Mouse (Mus musculus): ENCODE results near the gene Atp6v1d. TPM values are rescaled to one million over a fixed set of nuclear protein-coding genes. Genes with fewer than 3 reads are reported as not detected.

The Atp6v1d gene
- polyA plus RNA-seq, 1 experiment = 83.9 TPM

GRCm38 (mm10) chr12:78903313-78903712, 41.9 kb upstream of the Atp6v1d start:
- H3K36me3 ChIP-seq (ENCODE audit: control insufficient read depth, insufficient read depth, low read length, poor library complexity, severe bottlenecking) = no peaks in the 10 kb centered on the region
- no peaks in the 10 kb centered on the region for H3K9me3 ChIP-seq (replicated peaks; ENCODE audit: control insufficient read depth, insufficient read depth, low read length, poor library complexity, severe bottlenecking)
- no peaks in the 10 kb centered on the region for H3K27me3 ChIP-seq (ENCODE audit: control insufficient read depth, insufficient read depth, low read length, poor library complexity, severe bottlenecking)
- no peaks in the 10 kb centered on the region for H3K4me1 ChIP-seq (ENCODE audit: control insufficient read depth, insufficient read depth, low read length)
- no peak overlapping the region for H3K4me3 ChIP-seq (ENCODE audit: low read depth, low read length)
- no peak for TF ChIP-seq POLR2A (IDR thresholded peaks at IDR 0.05; ENCODE audit: insufficient read depth, low read length)
- no peak for TF ChIP-seq CTCF (IDR thresholded peaks at IDR 0.05; ENCODE audit: low read depth, low read length)
- TF ChIP-seq EP300 (IDR thresholded peaks at IDR 0.05; ENCODE audit: insufficient read depth, low read depth, low read length) = no peak
- no peak overlapping the region for H3K27ac ChIP-seq (ENCODE audit: insufficient read depth, low read length)
- H3K9ac ChIP-seq (ENCODE audit: low read depth, poor library complexity, severe bottlenecking) = no peak overlapping the region

GRCm38 (mm10) chr12:78901467-78901866, 40.0 kb upstream of the Atp6v1d start:
- H3K36me3 ChIP-seq (ENCODE audit: control insufficient read depth, insufficient read depth, low read length, poor library complexity, severe bottlenecking) = no peaks in the 10 kb centered on the region
- no peaks in the 10 kb centered on the region for H3K4me1 ChIP-seq (ENCODE audit: control insufficient read depth, insufficient read depth, low read length)
- no peak overlapping the region for H3K27ac ChIP-seq (ENCODE audit: insufficient read depth, low read length)
- TF ChIP-seq EP300 (IDR thresholded peaks at IDR 0.05; ENCODE audit: insufficient read depth, low read depth, low read length) (no peak), CTCF (IDR thresholded peaks at IDR 0.05; ENCODE audit: low read depth, low read length) (no peak), POLR2A (IDR thresholded peaks at IDR 0.05; ENCODE audit: insufficient read depth, low read length) (no peak)
- H3K9ac ChIP-seq (ENCODE audit: low read depth, poor library complexity, severe bottlenecking) = no peak overlapping the region
- H3K9me3 ChIP-seq (replicated peaks; ENCODE audit: control insufficient read depth, insufficient read depth, low read length, poor library complexity, severe bottlenecking) = no peaks in the 10 kb centered on the region
- H3K27me3 ChIP-seq (ENCODE audit: control insufficient read depth, insufficient read depth, low read length, poor library complexity, severe bottlenecking) = no peaks in the 10 kb centered on the region
- H3K4me3 ChIP-seq (ENCODE audit: low read depth, low read length) = no peak overlapping the region

GRCm38 (mm10) chr12:78897861-78898260, 36.4 kb upstream of the Atp6v1d start:
- Histone ChIP-seq H3K4me3 (ENCODE audit: low read depth, low read length) (no peak overlapping the region), H3K9ac (ENCODE audit: low read depth, poor library complexity, severe bottlenecking) (no peak overlapping the region), H3K27me3 (ENCODE audit: control insufficient read depth, insufficient read depth, low read length, poor library complexity, severe bottlenecking) (no peaks in the 10 kb centered on the region), H3K27ac (ENCODE audit: insufficient read depth, low read length) (no peak overlapping the region), H3K4me1 (ENCODE audit: control insufficient read depth, insufficient read depth, low read length) (no peaks in the 10 kb centered on the region), H3K36me3 (ENCODE audit: control insufficient read depth, insufficient read depth, low read length, poor library complexity, severe bottlenecking) (no peaks in the 10 kb centered on the region), H3K9me3 (replicated peaks; ENCODE audit: control insufficient read depth, insufficient read depth, low read length, poor library complexity, severe bottlenecking) (no peaks in the 10 kb centered on the region)
- no peak for TF ChIP-seq EP300 (IDR thresholded peaks at IDR 0.05; ENCODE audit: insufficient read depth, low read depth, low read length)
- TF ChIP-seq POLR2A (IDR thresholded peaks at IDR 0.05; ENCODE audit: insufficient read depth, low read length) = no peak
- no peak for TF ChIP-seq CTCF (IDR thresholded peaks at IDR 0.05; ENCODE audit: low read depth, low read length)

GRCm38 (mm10) chr12:78891149-78891548, 29.7 kb upstream of the Atp6v1d start:
- no peaks in the 10 kb centered on the region for H3K4me1 ChIP-seq (ENCODE audit: control insufficient read depth, insufficient read depth, low read length)
- H3K9me3 ChIP-seq (replicated peaks; ENCODE audit: control insufficient read depth, insufficient read depth, low read length, poor library complexity, severe bottlenecking) = no peaks in the 10 kb centered on the region
- TF ChIP-seq CTCF (IDR thresholded peaks at IDR 0.05; ENCODE audit: low read depth, low read length) (no peak), EP300 (IDR thresholded peaks at IDR 0.05; ENCODE audit: insufficient read depth, low read depth, low read length) (no peak), POLR2A (IDR thresholded peaks at IDR 0.05; ENCODE audit: insufficient read depth, low read length) (no peak)
- no peak overlapping the region for H3K27ac ChIP-seq (ENCODE audit: insufficient read depth, low read length)
- H3K9ac ChIP-seq (ENCODE audit: low read depth, poor library complexity, severe bottlenecking) = no peak overlapping the region
- H3K4me3 ChIP-seq (ENCODE audit: low read depth, low read length) = no peak overlapping the region
- no peaks in the 10 kb centered on the region for H3K27me3 ChIP-seq (ENCODE audit: control insufficient read depth, insufficient read depth, low read length, poor library complexity, severe bottlenecking)
- peaks cover 4% of the 10 kb centered on the region; the same call in 1 of the 2 replicates for H3K36me3 ChIP-seq (ENCODE audit: control insufficient read depth, insufficient read depth, low read length, poor library complexity, severe bottlenecking)

- Histone ChIP-seq H3K9ac (ENCODE audit: low read depth, poor library complexity, severe bottlenecking) (no peak overlapping the region), H3K27me3 (ENCODE audit: control insufficient read depth, insufficient read depth, low read length, poor library complexity, severe bottlenecking) (no peaks in the 10 kb centered on the region), H3K4me1 (ENCODE audit: control insufficient read depth, insufficient read depth, low read length) (no peaks in the 10 kb centered on the region), H3K27ac (ENCODE audit: insufficient read depth, low read length) (no peak overlapping the region), H3K36me3 (ENCODE audit: control insufficient read depth, insufficient read depth, low read length, poor library complexity, severe bottlenecking) (peaks cover 9% of the 10 kb centered on the region), H3K4me3 (ENCODE audit: low read depth, low read length) (no peak overlapping the region), H3K9me3 (replicated peaks; ENCODE audit: control insufficient read depth, insufficient read depth, low read length, poor library complexity, severe bottlenecking) (no peaks in the 10 kb centered on the region)
- TF ChIP-seq CTCF (IDR thresholded peaks at IDR 0.05; ENCODE audit: low read depth, low read length) = no peak
- TF ChIP-seq EP300 (IDR thresholded peaks at IDR 0.05; ENCODE audit: insufficient read depth, low read depth, low read length) = no peak
- no peak for TF ChIP-seq POLR2A (IDR thresholded peaks at IDR 0.05; ENCODE audit: insufficient read depth, low read length)
Observed at GRCm38 (mm10) chr12:78890062-78890461, 28.6 kb upstream of the Atp6v1d start.

- no peaks in the 10 kb centered on the region for H3K27me3 ChIP-seq (ENCODE audit: control insufficient read depth, insufficient read depth, low read length, poor library complexity, severe bottlenecking)
- TF ChIP-seq CTCF (IDR thresholded peaks at IDR 0.05; ENCODE audit: low read depth, low read length) = no peak
- no peak for TF ChIP-seq POLR2A (IDR thresholded peaks at IDR 0.05; ENCODE audit: insufficient read depth, low read length)
- TF ChIP-seq EP300 (IDR thresholded peaks at IDR 0.05; ENCODE audit: insufficient read depth, low read depth, low read length) = no peak
- H3K4me3 ChIP-seq (ENCODE audit: low read depth, low read length) = no peak overlapping the region
- H3K9me3 ChIP-seq (replicated peaks; ENCODE audit: control insufficient read depth, insufficient read depth, low read length, poor library complexity, severe bottlenecking) = no peaks in the 10 kb centered on the region
- H3K9ac ChIP-seq (ENCODE audit: low read depth, poor library complexity, severe bottlenecking) = no peak overlapping the region
- peaks cover 65% of the 10 kb centered on the region for H3K36me3 ChIP-seq (ENCODE audit: control insufficient read depth, insufficient read depth, low read length, poor library complexity, severe bottlenecking)
- H3K4me1 ChIP-seq (ENCODE audit: control insufficient read depth, insufficient read depth, low read length) = no peaks in the 10 kb centered on the region
- H3K27ac ChIP-seq (ENCODE audit: insufficient read depth, low read length) = no peak overlapping the region
Observed at GRCm38 (mm10) chr12:78874581-78874980, 13.1 kb upstream of the Atp6v1d start.
